Mouse (Mus musculus): ENCODE results near the gene Kcnq1. TPM values are rescaled to one million over a fixed set of nuclear protein-coding genes. Genes with fewer than 3 reads are reported as not detected.

Kcnq1 gene
- total RNA-seq, 2 experiments from 2014 or later: 0.89 to 1.3 TPM

DNA sequence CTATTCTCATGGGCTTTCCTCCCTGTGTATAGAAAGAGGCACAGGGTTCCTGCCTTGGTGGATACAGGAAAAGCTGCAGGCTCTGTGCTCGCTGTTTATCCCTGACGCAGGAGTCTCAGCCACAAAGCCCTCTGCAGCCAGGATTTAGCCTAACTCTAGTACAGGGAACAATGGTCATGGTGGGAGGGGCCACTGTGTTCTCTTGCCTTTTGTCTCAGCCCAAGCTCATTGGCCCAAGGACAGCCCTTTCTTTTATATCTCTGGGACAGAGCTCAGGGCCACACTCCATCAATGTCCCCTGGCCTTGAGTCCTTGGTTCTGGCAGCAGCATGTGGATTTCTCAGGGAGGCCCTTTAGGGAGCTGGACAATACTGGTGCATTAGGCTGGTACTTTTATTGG, 72.7 kb downstream of the Kcnq1 start:
- DNase-seq (ENCODE audit: extremely low spot score in 1 of 2, low spot score in 1 of 2): no peak

GRCm38 (mm10) chr7:143180761-143181160, 74.6 kb downstream of the Kcnq1 start:
- peak in 1 of 2 experiments; percentile 15 for DNase-seq (ENCODE audit: extremely low spot score in 1 of 2, low spot score in 1 of 2)

- no peak for DNase-seq (ENCODE audit: extremely low spot score in 1 of 2, low spot score in 1 of 2)
These were observed 75.1 kb downstream of the Kcnq1 start for GRCm38 (mm10) chr7:143181311-143181710.

- no peak for DNase-seq (ENCODE audit: extremely low spot score in 1 of 2, low spot score in 1 of 2)
These were observed 79.3 kb downstream of the Kcnq1 start for GRCm38 (mm10) chr7:143185506-143185905.

- DNase-seq (ENCODE audit: extremely low spot score in 1 of 2, low spot score in 1 of 2): no peak
These were observed 80.2 kb downstream of the Kcnq1 start for GRCm38 (mm10) chr7:143186378-143186777.

DNA sequence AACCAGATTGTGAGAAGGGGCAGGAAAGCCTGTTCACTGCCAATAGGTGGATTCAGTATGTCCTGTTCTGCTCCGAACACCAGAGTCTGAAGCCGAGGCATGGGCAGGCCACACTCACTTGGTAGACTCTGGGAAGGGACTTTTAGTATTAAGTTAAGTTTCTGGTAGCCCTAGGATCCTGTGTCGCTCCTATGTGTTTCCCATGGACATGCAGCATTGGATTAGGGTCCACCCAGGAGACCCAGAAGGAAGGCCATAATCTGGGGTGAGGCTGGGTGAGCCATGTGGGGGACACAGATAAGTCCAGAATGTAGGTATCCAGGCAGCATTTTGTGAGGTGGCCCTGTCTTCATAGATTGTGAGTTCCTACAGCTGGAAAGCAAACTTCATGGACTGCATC, 81.0 kb downstream of the Kcnq1 start:
- no peak for DNase-seq (ENCODE audit: extremely low spot score in 1 of 2, low spot score in 1 of 2)

DNA sequence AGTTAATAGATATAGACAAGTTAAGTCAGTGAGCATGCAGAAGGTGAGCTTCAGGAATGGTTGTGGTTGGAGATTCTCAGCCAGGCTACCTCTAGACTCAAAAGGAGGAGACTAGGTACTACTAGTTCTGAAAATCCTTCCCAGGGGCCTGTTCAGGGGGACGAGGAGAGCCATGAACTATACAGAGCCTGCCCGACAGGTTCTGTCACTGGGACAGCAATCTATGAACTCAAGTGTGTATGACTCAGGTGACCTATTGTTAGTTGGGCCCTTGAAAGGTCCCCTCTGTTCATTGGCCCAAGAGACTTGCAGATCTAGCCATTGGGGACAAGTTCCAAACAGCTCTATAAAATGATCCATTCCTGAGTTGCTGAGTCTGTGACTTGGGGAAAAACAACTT, 82.4 kb downstream of the Kcnq1 start:
- DNase-seq (ENCODE audit: extremely low spot score in 1 of 2, low spot score in 1 of 2): no peak

DNA sequence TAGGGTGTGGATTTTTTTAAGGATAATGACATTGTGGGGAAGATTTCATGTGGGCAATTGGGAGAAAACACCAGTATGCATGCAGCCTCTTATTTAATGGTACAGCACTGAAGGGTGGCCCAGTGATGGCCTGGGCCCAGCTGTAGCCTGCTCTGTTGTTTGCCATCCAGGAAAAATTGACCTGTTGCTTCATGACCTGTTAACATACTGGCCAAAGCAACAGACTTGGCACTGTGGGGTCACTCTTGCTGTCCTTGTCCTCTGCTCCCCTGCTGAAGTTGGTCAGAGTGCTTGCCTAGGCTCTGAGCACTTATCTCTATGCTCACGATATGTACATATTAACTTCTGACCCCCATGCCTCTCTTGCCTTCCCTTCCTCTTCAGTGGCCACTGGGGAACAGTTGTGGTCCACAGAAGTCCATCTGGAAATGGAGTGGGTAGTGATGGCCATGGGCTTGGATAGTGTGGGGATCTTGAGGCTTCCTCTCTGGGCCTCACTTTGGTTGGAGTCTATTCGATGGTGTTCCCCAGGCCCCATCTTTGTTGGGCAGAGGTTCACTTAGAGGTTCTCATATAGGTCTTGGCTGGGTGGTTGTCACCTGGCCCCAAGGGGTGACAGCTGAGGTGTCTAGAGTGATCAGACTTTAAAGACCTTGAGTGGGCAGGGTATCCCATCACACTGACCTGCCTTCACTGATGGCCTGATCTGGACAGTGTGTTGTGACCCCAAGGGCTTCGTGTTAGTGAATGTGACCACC, 84.0 kb downstream of the Kcnq1 start:
- DNase-seq (ENCODE audit: extremely low spot score in 1 of 2, low spot score in 1 of 2): no peak

- no peak for DNase-seq (ENCODE audit: extremely low spot score in 1 of 2, low spot score in 1 of 2)
These were observed 84.7 kb downstream of the Kcnq1 start for GRCm38 (mm10) chr7:143190911-143191310.

DNA sequence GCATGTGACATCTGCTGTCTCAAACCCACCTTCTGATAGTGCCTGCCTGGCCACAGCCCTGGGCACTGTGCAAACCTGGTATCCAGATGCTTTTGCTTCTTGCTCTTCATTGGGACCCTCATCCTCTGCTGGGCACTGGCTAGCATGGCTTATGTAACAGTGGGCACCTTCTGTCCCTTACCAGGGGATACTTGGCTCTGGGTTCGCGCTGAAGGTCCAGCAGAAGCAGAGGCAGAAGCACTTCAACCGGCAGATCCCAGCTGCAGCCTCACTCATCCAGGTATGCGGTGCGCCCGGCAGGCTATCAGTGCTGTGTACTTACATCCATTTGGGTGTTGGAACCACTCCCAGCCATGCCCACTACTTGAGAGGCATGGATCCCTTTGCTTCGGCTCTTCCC, 86.2 kb downstream of the Kcnq1 start:
- DNase-seq (ENCODE audit: extremely low spot score in 1 of 2, low spot score in 1 of 2): no peak

DNA sequence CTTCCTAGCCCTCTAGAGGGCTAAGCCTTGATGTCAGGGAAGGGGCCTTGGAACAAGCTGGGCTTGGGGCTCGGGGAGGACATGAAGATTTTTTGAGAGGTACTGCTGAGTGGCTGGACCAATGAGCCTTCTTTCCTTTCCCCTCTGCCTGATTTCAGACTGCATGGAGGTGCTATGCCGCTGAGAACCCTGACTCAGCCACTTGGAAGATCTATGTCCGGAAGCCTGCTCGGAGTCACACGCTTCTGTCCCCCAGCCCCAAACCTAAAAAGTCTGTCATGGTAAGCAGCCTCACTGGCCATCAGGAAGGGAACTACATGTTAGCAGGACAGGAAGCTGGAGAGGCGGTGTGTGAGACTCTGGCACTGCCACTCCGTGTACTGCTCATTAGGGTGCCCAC, 87.9 kb downstream of the Kcnq1 start:
- DNase-seq (ENCODE audit: extremely low spot score in 1 of 2, low spot score in 1 of 2): no peak

DNA sequence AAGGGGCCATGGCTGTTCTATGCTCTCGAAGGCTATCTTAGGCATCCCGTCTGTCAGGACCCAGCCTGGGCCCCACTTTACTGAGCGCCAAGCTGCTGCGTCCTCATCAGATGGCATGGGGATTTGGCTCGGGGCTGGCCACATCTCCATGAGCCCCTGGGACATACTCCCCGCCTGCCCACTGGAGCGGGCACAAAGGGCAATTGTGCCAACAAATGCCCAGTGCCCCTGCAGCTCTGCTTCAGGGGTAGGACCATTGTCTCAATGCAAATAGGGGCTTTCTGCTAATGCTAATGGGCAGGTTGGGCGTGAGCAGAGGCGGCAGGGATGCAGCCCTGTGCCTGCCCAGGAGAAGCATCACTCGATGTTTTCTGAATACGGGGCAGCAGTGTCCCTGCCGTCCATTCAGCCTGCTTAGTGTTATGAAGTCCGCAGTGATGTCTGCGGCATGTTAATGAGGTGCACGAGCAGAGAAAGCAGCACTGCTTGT, 91.8 kb downstream of the Kcnq1 start:
- no peak for DNase-seq (ENCODE audit: extremely low spot score in 1 of 2, low spot score in 1 of 2)

GRCm38 (mm10) chr7:143198443-143198842, 92.3 kb downstream of the Kcnq1 start:
- DNase-seq (ENCODE audit: extremely low spot score in 1 of 2, low spot score in 1 of 2): no peak

- no peak for DNase-seq (ENCODE audit: extremely low spot score in 1 of 2, low spot score in 1 of 2)
These were observed 95.1 kb downstream of the Kcnq1 start for GRCm38 (mm10) chr7:143201255-143201654.

DNA sequence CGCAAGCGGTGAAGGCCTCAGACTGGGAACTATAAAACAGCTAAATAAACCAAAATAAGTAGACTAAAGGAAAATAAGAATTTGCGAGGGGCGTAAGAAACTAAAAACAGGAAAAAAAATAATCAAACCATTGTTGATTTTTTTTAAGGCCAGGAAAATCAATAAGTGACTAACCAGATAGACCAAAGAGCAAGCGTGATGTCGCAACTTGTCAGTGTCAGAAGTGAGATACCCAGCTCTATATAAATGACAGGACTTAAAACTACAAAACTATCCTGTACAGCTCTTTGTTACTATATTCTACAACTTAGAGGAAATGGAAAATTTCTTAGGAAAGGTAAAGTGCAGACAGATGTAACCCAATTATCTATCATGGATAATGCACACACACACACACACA, 97.7 kb downstream of the Kcnq1 start:
- DNase-seq (ENCODE audit: extremely low spot score in 1 of 2, low spot score in 1 of 2): no peak

- no peak for DNase-seq (ENCODE audit: extremely low spot score in 1 of 2, low spot score in 1 of 2)
These were observed 100.9 kb downstream of the Kcnq1 start for GRCm38 (mm10) chr7:143207044-143207443.

DNA sequence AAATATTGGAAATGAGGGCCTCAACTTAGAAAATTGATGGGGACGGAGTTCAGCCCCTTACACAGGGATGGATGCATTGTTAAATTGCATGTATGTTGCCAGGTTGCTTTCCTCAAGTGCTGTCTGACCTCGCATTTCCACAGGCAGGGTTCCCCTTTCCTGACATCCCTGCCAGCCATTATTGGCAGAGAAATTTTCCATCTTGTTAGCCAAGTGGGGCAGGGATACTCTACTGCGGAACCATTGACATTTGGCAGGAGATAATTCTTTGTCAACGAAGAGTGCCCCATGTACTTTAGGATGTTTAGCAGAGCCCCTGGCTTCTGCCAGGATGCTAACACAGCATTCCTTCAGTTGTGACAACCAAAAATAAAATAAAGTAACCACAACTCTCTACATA, 104.6 kb downstream of the Kcnq1 start:
- DNase-seq (ENCODE audit: extremely low spot score in 1 of 2, low spot score in 1 of 2): no peak

DNA sequence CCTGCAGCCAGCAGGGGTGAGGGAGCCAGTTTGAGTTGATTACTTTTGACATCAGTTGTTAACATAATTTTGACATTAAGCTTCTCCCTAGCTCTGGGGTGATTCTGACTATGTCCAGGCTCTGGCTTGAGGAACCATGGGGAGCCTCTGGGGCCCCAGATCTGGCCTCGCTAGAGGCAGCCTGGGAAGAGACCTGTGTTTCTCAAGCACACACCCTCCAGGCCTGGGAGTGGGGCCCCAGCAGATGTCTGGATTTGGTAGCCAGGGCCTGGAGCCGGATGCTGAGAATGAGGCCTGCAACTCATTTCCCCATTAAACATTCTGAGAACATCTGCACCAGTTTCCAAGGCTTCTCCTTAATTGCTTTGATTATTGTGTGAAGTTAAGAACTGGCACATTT, 145.0 kb downstream of the Kcnq1 start:
- DNase-seq (ENCODE audit: extremely low spot score in 1 of 2, low spot score in 1 of 2): no peak

DNA sequence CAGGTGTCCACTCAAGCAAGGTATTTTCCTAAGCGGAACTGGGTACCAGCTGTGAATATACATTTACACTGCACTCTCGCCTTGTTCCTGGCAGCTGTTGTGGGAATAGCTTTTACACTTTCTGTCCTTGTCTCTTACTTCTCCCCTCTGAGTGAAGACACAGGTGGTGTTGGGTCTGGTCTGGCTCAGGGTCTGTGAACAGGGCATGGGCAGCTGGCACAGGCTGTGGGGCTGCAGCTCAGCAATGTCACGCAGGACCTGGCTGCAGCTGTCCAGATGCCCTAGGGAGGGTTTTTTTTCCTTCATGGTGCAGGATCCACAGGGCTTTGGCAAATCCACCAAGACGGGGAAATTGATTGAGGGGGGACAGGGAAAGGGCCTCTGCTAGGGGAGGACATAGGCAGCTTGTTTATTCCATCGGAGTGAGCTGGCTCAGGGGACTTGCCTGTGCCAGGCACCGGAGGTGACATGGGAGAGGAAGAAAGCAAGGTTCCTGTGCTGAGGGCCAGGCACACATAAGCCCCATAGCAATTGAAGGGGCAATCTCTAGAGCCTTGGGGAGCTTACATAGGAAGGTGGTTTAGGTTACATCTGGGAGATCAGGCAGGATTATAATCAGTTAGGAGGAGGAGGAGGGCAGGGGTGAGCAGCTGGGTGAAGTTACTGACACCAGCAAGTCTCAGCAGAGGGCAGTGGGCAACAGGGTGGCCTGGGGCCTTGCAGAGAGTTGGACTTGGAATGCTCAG, 147.1 kb downstream of the Kcnq1 start:
- DNase-seq (ENCODE audit: extremely low spot score in 1 of 2, low spot score in 1 of 2): no peak

GRCm38 (mm10) chr7:143254901-143255300, 148.7 kb downstream of the Kcnq1 start:
- no peak for DNase-seq (ENCODE audit: extremely low spot score in 1 of 2, low spot score in 1 of 2)

- no peak for DNase-seq (ENCODE audit: extremely low spot score in 1 of 2, low spot score in 1 of 2)
These were observed 155.1 kb downstream of the Kcnq1 start for GRCm38 (mm10) chr7:143261246-143261645.

GRCm38 (mm10) chr7:143263557-143263956, 157.4 kb downstream of the Kcnq1 start:
- DNase-seq (ENCODE audit: extremely low spot score in 1 of 2, low spot score in 1 of 2): peak in 1 of 2 experiments; percentile 2

Data from layer of hippocampus, postnatal 25 days (tissue).